Mouse (Mus musculus) heart, embryonic 16.5 days (tissue): ENCODE measurements around the gene Zfp616. TPM values are rescaled to one million over a fixed set of nuclear protein-coding genes. Genes with fewer than 3 reads are reported as not detected.

Experiments used
- ATAC-seq: fragments of 200-750 bp; cut with Nextera tagmentation; replicated peaks from 2 replicates; pipeline ENCODE4 v1.8.0; 2017; ENCODE audit warnings: moderate number of reproducible peaks; ENCODE audit not compliant: insufficient read depth, low FRiP score; ENCODE audit errors: extremely low read depth
- H3K27ac ChIP-seq: fragments of 300-500 bp; sonication (generic); 2 replicates; pipeline ENCODE4 v1.5.1; 2014; ENCODE audit warnings: mild to moderate bottlenecking, low read length, control low read depth, moderate library complexity
- H3K27me3 ChIP-seq: fragments of 300-500 bp; sonication (generic); 2 replicates; pipeline ENCODE4 v1.6.1; 2014; ENCODE audit warnings: low read length, mixed read lengths; ENCODE audit not compliant: control insufficient read depth, insufficient read depth
- H3K36me3 ChIP-seq: fragments of 300-500 bp; sonication (generic); 2 replicates; pipeline ENCODE4 v1.6.1; 2014; ENCODE audit not compliant: control insufficient read depth, insufficient read depth
- H3K4me1 ChIP-seq: fragments of 300-500 bp; sonication (generic); 2 replicates; pipeline ENCODE4 v1.6.1; 2014; ENCODE audit warnings: low read length, mixed read lengths; ENCODE audit not compliant: control insufficient read depth, insufficient read depth
- H3K4me2 ChIP-seq: fragments of 300-500 bp; sonication (generic); 2 replicates; pipeline ENCODE4 v1.6.1; 2014; ENCODE audit warnings: low read depth, mild to moderate bottlenecking, control low read depth, low read length
- H3K4me3 ChIP-seq: fragments of 300-500 bp; sonication (generic); 2 replicates; pipeline ENCODE4 v1.5.1; 2014; ENCODE audit warnings: mild to moderate bottlenecking, control low read depth, low read length
- H3K9ac ChIP-seq: fragments of 300-500 bp; sonication (generic); 2 replicates; pipeline ENCODE4 v1.6.1; 2014; ENCODE audit warnings: low read length, control low read depth
- H3K9me3 ChIP-seq: fragments of 300-500 bp; sonication (generic); replicated peaks from 2 replicates; pipeline ENCODE4 v1.6.1; 2016; ENCODE audit warnings: low read length; ENCODE audit not compliant: control insufficient read depth
- WGBS: fragments of 180-500 bp; shearing (Covaris S2); extraction: QIAGEN DNeasy Blood & Tissue Kit; methylation state at CpG from one replicate; pipeline ENCODE4 v1.1.7; 2014; 5-methylcytosine and 5-hydroxymethylcytosine counted together
- polyA plus RNA-seq: library from polyadenylated mRNA; unstranded; fragments of >200 nt; fragmentation: Nextera tagmentation; extraction: Ambion mirVana; gene quantifications from 2 replicates; pipeline ENCODE4 v1.2.1, GENCODE M21; 2015

Zfp616 gene
- polyA plus RNA-seq: not detected in 2 replicates

GRCm38 (mm10) chr11:74069655-74070054, at the start of gene Zfp616:
Gene Zfp616, plus strand, starts transcription at chr11:74069955.
- no peaks in the 10 kb centered on the region for H3K36me3 ChIP-seq
- WGBS: 74% methylated on average over 1 of the region's 1 CpGs
- H3K4me3 ChIP-seq: no peak within 1 kb of the TSS
- H3K9me3 ChIP-seq: no peaks in the 10 kb centered on the region; the same call in 1 of the 2 replicates
- no peaks in the 10 kb centered on the region for H3K4me1 ChIP-seq
- no peak within 1 kb of the TSS for H3K4me2 ChIP-seq
- ATAC-seq: no peak
- H3K27ac ChIP-seq: no peak within 1 kb of the TSS
- no peaks in the 10 kb centered on the region for H3K27me3 ChIP-seq
- no peak within 1 kb of the TSS for H3K9ac ChIP-seq

GRCm38 (mm10) chr11:74051347-74051746, 18.4 kb upstream of the Zfp616 start:
- 62% methylated on average over 3 of the region's 3 CpGs for WGBS

GRCm38 (mm10) chr11:74056451-74056850, 13.3 kb upstream of the Zfp616 start, which contains the start of the genes Olfr139 and Olfr399:
Gene Olfr139, minus strand, starts transcription at chr11:74056551.
Gene Olfr399, minus strand, starts transcription at chr11:74056615.
- 67% methylated on average over 2 of the region's 2 CpGs for WGBS
- no peak within 1 kb of the TSS for H3K4me3 ChIP-seq
- H3K9ac ChIP-seq: no peak within 1 kb of the TSS
- no peaks in the 10 kb centered on the region for H3K36me3 ChIP-seq
- no peak within 1 kb of the TSS for H3K27ac ChIP-seq
- no peak within 1 kb of the TSS for H3K4me2 ChIP-seq
- H3K27me3 ChIP-seq: no peaks in the 10 kb centered on the region
- peaks cover 4% of the 10 kb centered on the region for H3K9me3 ChIP-seq
- no peaks in the 10 kb centered on the region for H3K4me1 ChIP-seq
- ATAC-seq: no peak

More at GRCm38 (mm10) chr11:74051347-74051746, 18.4 kb upstream of the Zfp616 start:
- no peaks in the 10 kb centered on the region for H3K27me3 ChIP-seq
- no peaks in the 10 kb centered on the region for H3K36me3 ChIP-seq
- no peak overlapping the region for H3K4me2 ChIP-seq
- ATAC-seq: no peak
- peaks cover 4% of the 10 kb centered on the region for H3K9me3 ChIP-seq
- H3K4me1 ChIP-seq: no peaks in the 10 kb centered on the region
- H3K27ac ChIP-seq: no peak overlapping the region
- no peak overlapping the region for H3K9ac ChIP-seq
- H3K4me3 ChIP-seq: no peak overlapping the region

DNA sequence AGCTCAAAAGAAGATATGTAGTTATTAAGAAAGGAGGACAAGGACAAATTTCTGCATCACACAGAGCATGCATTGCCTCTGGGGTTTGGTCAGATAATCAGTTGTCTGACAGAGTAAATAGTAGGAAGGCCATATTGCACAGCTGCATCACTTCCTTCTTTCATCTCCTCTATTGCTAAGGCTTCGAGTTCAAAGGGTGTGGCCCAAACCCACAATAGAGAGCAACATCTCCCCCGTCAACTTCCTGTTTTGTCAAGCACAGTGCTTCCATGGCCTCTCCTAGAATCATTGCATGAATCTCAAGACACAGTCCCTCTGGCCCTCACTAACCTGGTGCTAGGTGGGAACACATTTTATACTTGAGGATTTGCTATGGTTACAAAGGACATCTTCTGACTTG, 31.0 kb downstream of the Zfp616 start:
- Histone ChIP-seq H3K27me3 (no peaks in the 10 kb centered on the region), H3K4me1 (no peaks in the 10 kb centered on the region), H3K4me3 (no peak overlapping the region), H3K27ac (no peak overlapping the region), H3K9me3 (no peaks in the 10 kb centered on the region), H3K4me2 (no peak overlapping the region), H3K9ac (no peak overlapping the region), H3K36me3 (no peaks in the 10 kb centered on the region)
- 56% methylated on average over 2 of the region's 2 CpGs for WGBS
- no peak for ATAC-seq

DNA sequence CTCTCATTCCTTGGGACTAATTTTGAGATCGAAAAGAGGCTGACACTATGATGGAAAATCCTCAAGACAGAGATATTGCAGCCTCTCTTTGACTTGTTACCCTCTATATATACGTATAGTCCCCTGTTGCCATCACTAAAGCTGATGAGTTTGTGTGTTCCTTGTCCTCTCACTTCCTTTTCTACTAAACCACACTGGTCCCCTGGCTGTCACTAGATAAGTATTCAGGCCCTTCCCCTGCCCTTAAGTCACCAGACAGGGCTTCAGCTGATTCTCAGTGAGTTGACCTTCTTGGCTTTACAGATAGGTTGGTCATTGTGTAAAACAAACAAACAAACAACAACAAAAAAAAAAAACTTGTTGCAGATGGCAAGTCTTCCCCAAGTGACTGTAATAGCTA, 31.8 kb downstream of the Zfp616 start:
- Histone ChIP-seq H3K27me3 (no peaks in the 10 kb centered on the region), H3K9me3 (no peaks in the 10 kb centered on the region)

DNA sequence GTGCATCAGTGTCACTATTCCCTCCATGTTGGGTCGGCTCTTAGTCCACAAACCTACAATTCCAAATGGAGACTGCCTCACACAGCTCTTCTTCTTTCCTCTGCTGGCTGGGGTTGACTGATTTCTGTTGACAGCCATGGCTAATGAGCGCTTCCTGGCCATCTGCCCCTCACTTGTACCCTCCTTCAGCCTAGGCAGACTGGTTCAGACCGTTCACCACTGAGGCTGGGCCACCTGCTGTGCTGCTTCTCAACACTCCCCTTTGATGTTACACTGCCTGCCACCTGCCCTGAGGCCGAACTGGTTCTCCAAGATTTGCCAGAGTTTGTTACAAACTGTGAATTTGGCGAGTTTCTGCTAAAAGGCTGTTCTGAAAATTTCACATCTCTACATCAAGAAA, 35.3 kb downstream of the Zfp616 start:
- Histone ChIP-seq H3K4me3 (no peak overlapping the region), H3K9ac (no peak overlapping the region), H3K9me3 (peaks cover 4% of the 10 kb centered on the region), H3K27me3 (no peaks in the 10 kb centered on the region), H3K4me2 (no peak overlapping the region), H3K36me3 (no peaks in the 10 kb centered on the region), H3K4me1 (no peaks in the 10 kb centered on the region), H3K27ac (no peak overlapping the region)
- no peak for ATAC-seq
- 25% methylated on average over 5 of the region's 5 CpGs for WGBS

More for the DNA sequence above, 31.8 kb downstream of the Zfp616 start:
- Histone ChIP-seq H3K36me3 (no peaks in the 10 kb centered on the region), H3K4me1 (no peaks in the 10 kb centered on the region), H3K4me2 (no peak overlapping the region), H3K9ac (no peak overlapping the region), H3K4me3 (no peak overlapping the region), H3K27ac (no peak overlapping the region)
- WGBS: 32% methylated on average over 2 of the region's 2 CpGs
- no peak for ATAC-seq

GRCm38 (mm10) chr11:74113412-74113811, 43.7 kb downstream of the Zfp616 start, which contains the start of gene Olfr401:
Gene Olfr401, plus strand, starts transcription at chr11:74113712.
- Histone ChIP-seq H3K4me3 (no peak within 1 kb of the TSS), H3K27me3 (no peaks in the 10 kb centered on the region), H3K27ac (no peak within 1 kb of the TSS), H3K4me1 (no peaks in the 10 kb centered on the region), H3K9ac (no peak within 1 kb of the TSS), H3K9me3 (peaks cover 8% of the 10 kb centered on the region), H3K36me3 (no peaks in the 10 kb centered on the region), H3K4me2 (no peak within 1 kb of the TSS)
- ATAC-seq: no peak

Other genes starting within 250 kb of the Zfp616 start
- gene Olfr393, start 218.5 kb upstream of the Zfp616 start, polyA plus RNA-seq: not detected in 2 replicates
- gene Olfr394, start 179.2 kb upstream of the Zfp616 start, polyA plus RNA-seq: not detected in 2 replicates
- not detected in 2 replicates for gene Olfr395, start 160.7 kb upstream of the Zfp616 start, polyA plus RNA-seq
- gene Olfr23, start 133.3 kb upstream of the Zfp616 start, polyA plus RNA-seq: not detected in 2 replicates
- not detected in 2 replicates for gene Olfr397, start 109.1 kb upstream of the Zfp616 start, polyA plus RNA-seq
- not detected in 2 replicates for gene Olfr398, start 79.5 kb upstream of the Zfp616 start, polyA plus RNA-seq
- not detected in 2 replicates for gene Olfr139, start 13.4 kb upstream of the Zfp616 start, polyA plus RNA-seq
- not detected in 2 replicates for gene Olfr399, start 13.3 kb upstream of the Zfp616 start, polyA plus RNA-seq
- gene Olfr401, start 43.8 kb downstream of the Zfp616 start, polyA plus RNA-seq: not detected in 2 replicates
- not detected in 2 replicates for gene Olfr402, start 83.6 kb downstream of the Zfp616 start, polyA plus RNA-seq
- not detected in 2 replicates for gene Olfr403, start 116.3 kb downstream of the Zfp616 start, polyA plus RNA-seq
- not detected in 2 replicates for gene Olfr43, start 141.4 kb downstream of the Zfp616 start, polyA plus RNA-seq
- not detected in 2 replicates for gene Olfr406, start 189.9 kb downstream of the Zfp616 start, polyA plus RNA-seq
- gene Olfr59, start 213.8 kb downstream of the Zfp616 start, polyA plus RNA-seq: not detected in 2 replicates